Mouse (Mus musculus): ENCODE measurements around the gene Rps2.

- TF ChIP-seq POLR2A (IDR thresholded peaks at IDR 0.05; ENCODE audit: insufficient read depth, low read depth, low read length) (no peak), CTCF (IDR thresholded peaks at IDR 0.05) (no peak), EP300 (IDR thresholded peaks at IDR 0.05; ENCODE audit: insufficient read depth, low read depth, low read length) (no peak)
Measured at GRCm38 (mm10) chr17:24728184-24728583, 10.3 kb downstream of the Rps2 start.

Measured in heart, adult 2 months (tissue).